Mouse (Mus musculus) lung, adult 2 months (tissue): Measurements from ENCODE around the gene Plagl1.

ENCODE experiments used
- CTCF ChIP-seq: fragments of 200-500 bp; IDR thresholded peaks from 2 replicates; pipeline ENCODE4 v1.5.1; 2011; ENCODE audit warnings: mild to moderate bottlenecking, low read length, control low read depth; ENCODE audit not compliant: insufficient read depth
- POLR2A ChIP-seq: fragments of 200-500 bp; IDR thresholded peaks from 2 replicates; pipeline ENCODE4 v1.6.1; 2011; ENCODE audit warnings: low read depth, mild to moderate bottlenecking, control low read depth, low read length, borderline replicate concordance; ENCODE audit errors: extremely low read depth

- TF ChIP-seq POLR2A = no peak
- no peak for TF ChIP-seq CTCF
These were observed 53.3 kb downstream of the Plagl1 start for GRCm38 (mm10) chr10:13113641-13114040.
